Mouse (Mus musculus) spleen, postnatal 36 days (tissue): Measurements from ENCODE around the gene Gm15130.

Experiments used
- DNase-seq, 2 experiments: peaks; one replicate each; pipeline ENCODE4 v3.0.0; 2022; ENCODE audit warnings: low spot score in 2 of 2, mixed read lengths in 1 of 2

The Gm15130 gene

DNA sequence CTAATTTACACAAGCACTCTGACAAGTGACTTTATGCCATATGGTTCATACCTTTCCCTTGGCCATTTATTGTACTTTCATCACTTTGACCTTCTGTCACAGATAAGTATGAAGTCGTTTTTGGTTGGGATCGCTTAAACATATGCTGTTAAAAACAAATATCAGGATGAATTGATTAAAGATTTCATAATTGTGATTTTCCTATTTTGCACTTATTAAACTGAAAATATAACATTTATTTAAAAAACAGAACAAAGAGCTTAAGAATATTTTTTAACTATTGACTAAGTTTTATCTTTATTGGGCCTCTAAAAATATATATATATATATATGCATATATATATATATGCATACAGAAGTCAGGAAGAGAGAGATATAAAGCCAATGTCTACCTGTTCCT lies at the start of gene Gm15130:
TSS of gene Gm15130 (minus strand) at position 101 of the 400 bp plus-strand sequence.
- no peak for DNase-seq

DNA sequence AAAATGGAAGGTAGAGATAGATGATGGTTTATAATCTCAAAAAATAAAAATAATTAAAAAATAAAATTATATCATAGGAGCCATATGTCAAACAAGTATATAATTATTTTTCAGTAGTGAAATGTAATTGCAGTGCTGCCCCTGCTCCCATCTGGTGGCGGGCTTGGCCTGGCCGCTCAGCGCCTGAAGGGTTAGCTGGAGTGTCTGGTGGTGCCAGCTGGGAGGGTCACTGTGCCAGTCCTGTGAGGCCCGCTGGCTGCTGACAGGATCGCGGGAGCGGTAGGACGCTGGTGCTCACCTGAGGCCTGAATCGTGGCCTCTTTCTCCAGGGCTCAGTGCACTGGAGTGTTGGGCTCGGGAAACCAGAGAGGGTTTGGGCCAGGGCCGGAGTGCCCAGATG lies 29.3 kb upstream of the Gm15130 start:
- no peak for DNase-seq

DNA sequence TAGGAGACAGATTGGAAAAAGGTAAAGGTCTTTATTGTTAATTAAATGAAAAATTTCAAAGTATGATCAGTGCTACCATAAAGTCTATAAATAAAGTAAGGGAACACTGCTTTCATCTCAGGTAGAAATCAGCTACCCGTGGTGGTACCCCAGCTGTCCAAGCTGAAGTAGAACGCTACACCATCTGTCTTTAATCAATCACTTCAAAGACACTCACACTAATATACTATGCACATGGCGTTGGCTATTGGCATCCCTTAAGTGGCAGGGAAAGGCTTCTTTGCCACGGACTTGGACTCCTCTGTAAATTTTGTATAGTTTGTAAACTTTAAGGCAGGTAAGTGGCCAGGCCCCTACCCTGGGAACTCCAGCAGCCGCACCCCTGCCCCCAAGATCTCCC lies 17.0 kb downstream of the Gm15130 start:
- no peak for DNase-seq

DNA sequence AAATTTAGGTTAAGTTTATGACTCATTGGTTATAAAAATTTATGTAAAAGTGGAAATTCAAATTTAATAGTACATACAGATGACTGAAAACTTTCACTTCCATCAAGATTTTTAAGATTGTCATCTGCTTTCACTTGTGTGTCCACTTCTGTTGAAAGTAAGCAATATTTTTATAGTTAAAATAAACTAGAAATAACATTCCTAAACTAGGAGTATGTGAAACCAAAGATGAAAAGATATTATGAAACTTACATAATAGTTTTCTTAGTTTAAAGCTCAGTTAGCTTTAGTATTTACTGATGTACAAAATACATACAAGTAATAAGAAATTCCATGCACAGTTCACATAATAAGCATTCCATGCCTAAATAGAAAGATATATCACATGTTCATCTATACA lies 46.9 kb downstream of the Gm15130 start, which contains the start of gene Gm13941:
TSS of gene Gm13941 (minus strand) at position 101 of the 400 bp plus-strand sequence.
- no peak for DNase-seq
